Mouse (Mus musculus) heart, postnatal 14 days (tissue): ENCODE results near the gene Hspb8. TPM values are rescaled to one million over a fixed set of nuclear protein-coding genes. Genes with fewer than 3 reads are reported as not detected.
A peak's percentile ranks its signal among the peaks of the same experiment; 100 is the strongest.

ENCODE experiments used
- DNase-seq, 2 experiments: peaks; one replicate each; pipeline ENCODE4 v3.0.0; 2021 to 2022
- intact Hi-C: fragments of 180-260 bp; cut with DNase I; formaldehyde crosslinking; loops from one replicate; pipeline ENCODE4 v1.15.1; 2025
- long read RNA-seq, 2 experiments: library from polyadenylated mRNA; stranded (forward); transcript quantifications; one replicate each; pipeline ENCODE4 v2.0.0; 2021
- total RNA-seq, 2 experiments: library from RNA; stranded (reverse); gene quantifications; 2 replicates each; pipeline ENCODE4 v1.2.3; 2021

The Hspb8 gene
- 100 to 1,000 TPM; 234 to 252 TPM for total RNA-seq
- long read RNA-seq, experiment 1, transcript Hspb8-201 (3 exons, 1,816 nt), result major isoform, 718 of 728 reads
- long read RNA-seq, experiment 1, partial matches to known transcripts, result 0 of 728 reads
- long read RNA-seq, experiment 1, other reads (novel, unspliced or antisense), result 10 of 728 reads
- long read RNA-seq, experiment 2, transcript Hspb8-201 (3 exons, 1,816 nt), result major isoform, 535 of 537 reads
- long read RNA-seq, experiment 2, partial matches to known transcripts, result 0 of 537 reads
- long read RNA-seq, experiment 2, other reads (novel, unspliced or antisense), result 2 of 537 reads

DNA sequence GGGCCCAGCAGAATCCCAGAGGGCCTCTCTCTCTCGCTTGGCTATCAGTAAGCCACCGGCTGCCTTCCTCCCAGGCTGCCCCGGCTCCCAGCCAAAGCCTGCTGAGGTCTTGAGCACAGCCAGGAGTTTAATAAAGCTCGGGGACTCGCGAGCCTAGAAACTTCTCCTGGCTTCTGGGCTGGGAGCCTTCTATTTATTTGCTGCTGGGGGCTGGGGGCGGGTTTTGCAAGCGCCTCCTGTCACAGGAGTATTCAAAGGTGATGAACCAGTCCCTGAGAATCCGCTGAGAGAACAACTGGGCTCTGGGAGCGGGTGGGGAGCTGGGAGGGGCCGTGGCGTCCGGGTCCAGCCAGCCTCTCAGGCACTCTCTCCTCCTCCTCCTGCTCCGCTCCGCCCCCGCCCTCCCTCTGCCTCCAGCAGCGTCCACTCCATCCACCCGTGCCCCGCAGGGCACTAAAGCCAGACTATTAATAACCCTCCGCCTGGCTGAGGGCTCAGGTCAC is at the start of gene Hspb8:
TSS of gene Hspb8 (minus strand) at position 166 of the 503 bp plus-strand sequence.
- peak; percentile 83 to 87 for DNase-seq
- intact Hi-C loops, result loop anchor here (2.0 kb wide), 1 partner anchor 28 kb away; no protein-coding TSS in a partner anchor

DNA sequence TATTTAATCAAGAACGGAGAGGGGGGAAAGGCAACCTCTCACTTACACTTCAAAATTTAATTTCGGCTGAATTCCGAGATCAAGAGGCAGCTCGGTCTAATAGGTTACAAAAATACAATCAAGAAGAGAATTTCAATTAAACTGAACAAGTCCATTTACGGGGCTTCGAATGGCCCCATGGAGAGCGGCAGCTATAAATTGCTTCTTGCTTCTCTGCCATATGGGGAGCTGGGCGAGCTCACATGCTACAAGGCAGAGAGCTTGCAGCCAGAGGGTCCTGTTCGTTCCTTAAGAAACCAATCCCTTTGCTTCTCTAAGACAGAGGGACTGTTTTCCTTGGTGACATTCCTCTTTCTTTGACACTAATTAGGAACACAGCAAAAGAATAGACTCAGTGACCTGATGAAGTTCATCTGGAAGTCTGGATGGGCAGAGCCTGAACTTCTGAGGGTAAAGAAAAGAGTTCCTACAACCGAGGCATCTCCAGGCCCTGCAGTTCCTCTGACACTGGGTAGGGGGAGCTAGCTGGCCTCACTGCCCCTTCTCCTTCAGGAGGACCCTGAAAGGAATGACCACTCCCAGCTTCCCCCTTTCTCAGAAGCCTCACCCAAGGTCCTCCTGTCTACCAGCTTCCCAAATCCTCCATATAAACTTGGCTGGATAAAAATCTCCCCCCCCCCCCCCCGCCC is 38.8 kb upstream of the Hspb8 start:
- no peak for DNase-seq
- intact Hi-C loops, result no loop called here

DNA sequence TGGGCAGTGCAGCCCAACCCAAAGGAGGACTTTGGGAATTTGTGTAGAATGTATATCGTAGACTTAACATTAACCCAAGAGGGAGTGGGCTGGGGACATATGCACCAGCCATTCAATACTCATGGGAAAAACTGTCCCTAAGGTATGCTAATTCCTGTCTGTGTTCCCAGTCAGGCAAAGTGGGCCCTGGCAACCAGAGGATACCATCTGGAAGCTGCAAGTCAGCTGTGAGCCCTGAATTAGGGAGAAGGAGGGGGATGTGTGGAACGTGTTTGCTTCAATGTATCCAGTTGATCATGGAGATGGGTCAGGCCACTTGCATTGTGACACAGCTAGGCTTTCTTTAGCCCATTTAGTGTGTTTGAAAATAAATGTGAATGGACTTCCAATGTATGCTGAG is 37.3 kb upstream of the Hspb8 start:
- intact Hi-C loops, result no loop called here

DNA sequence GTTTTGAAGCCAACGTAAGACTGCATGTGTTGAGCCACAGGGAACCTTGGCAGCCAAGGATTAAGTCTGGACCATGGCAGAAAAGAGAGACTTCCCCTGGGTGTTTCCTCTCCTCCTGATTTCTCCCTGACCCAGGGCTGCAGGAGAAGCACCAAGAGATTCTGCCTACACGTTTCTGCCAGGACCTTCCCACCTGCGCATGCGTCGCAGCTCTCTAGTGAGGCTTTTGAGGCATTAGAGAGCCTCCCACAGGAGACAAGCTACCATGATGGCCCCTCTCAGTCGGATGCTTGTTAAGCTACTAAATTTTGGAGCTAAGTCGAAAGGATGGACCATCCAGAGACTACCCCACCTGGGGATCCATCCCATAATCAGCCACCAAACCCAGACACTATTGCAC is 35.1 kb upstream of the Hspb8 start:
- no peak for DNase-seq
- intact Hi-C loops, result no loop called here

More for the DNA sequence above, 37.3 kb upstream of the Hspb8 start:
- DNase-seq, result no peak

DNA sequence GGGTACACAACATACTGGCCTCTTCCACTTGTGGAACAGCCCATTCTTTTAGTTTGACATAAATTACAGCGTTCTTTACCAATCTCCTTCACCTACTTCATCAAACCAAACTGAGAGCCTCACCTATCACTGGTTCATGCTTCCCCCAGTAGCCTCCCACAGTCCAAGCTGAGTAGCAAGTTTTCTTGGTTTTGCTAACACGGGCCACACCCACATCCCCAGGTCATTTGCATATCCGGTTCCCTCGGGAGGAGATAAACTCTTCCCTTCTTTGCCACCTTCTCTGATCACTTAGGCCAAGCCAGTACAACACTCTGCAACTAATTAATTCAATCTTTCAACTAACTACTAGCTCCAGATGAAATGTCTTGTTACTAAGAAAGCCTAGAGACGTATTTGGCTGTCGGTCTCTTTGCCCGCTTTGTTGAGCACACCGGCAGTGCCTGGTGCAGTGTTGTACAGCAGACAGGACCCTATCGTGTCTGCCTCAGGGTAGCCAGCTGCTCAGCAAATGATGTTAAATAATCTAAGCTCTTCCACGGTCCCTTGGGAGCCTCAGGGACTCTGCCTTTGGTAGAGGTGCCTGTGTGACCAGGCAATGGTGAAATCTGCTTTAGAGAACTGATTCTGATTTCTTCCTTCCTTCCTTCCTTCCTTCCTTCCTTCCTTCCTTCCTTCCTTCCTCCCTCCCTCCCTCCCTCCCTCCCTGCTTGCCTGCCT is 34.3 kb upstream of the Hspb8 start:
- intact Hi-C loops, result no loop called here
- DNase-seq, result no peak

DNA sequence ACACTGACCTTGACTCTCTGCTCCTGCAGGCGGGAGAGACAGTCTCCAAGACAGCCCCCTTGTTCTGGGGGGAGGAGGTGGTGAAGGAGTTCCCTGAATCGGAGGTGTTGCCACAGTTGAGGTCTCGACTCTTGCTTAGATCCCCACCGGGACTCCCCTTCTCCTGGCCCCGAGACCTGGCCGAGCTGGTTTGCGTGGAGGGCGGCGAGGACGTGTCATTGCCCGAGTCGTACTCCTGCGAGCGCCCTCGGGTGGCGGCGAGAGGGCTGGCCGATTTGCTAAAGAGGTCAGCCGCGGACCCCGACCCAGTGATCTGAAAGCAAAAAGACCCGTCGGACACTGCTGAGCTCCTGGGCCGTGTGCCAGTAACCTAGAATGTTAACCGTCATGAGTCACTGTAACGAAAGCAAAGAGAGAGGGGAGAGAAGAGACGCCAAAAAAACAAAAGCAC is 30.8 kb upstream of the Hspb8 start:
- intact Hi-C loops, result loop anchor here (5.0 kb wide), 1 partner anchor 46 kb away; no protein-coding TSS in a partner anchor
- DNase-seq, result peak; percentile 73 to 81

DNA sequence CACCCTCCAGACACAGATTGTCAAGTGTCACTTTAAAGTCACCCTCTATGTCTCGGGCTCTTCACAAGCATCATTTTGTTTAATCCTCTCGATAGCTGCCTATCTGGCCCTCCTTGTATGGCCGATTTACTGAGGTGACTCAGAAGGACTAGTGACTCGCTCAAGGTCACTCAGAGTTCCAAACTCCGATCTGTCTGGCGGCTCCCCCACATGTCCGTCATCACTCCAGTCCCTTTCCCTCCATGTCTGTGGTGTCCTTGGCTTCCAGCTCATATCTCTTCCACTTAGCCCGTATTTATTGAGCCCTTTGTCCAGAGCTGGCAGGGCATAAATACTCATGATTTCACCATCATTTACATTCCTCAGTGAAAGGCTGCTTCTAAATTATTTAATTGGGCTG is 28.2 kb upstream of the Hspb8 start:
- peak in 1 of 2 experiments; percentile 42 for DNase-seq
- intact Hi-C loops, result loop anchor here (2.0 to 5.0 kb wide), 2 partner anchors 28 to 44 kb away; partner anchors contain the start of gene Hspb8

DNA sequence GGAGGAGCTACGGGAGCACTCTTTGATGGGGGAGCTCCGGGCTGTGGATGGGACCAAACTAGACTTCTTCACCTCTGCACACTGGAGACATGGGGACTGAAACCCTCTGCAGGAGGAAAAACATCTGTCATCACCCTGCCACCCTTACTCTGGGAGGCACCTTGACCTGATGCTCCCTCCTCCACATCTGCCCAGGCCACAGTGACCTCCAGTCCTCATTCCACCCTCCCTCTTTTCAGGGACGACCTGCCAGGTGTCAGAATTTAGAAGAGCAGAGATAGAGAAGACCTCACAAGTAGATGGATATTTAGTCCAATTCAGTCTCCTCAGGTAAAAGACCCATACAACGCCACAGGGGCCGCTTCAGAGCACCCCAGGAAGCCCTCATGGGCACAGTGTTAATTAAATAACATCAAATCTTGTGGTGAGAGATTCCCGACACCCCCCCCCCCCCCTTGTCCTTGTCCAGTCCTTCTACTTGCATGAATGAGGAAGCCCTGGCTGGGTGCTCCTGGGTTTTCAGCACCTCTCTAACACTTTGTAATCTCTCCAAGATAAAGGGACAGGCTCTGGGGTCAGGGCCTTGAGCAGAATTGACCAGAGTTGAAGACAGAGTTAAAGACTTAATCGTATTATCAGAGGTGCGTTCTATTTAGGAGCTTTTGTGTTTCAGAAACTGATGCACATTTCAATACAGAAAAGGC is 27.0 kb upstream of the Hspb8 start:
- peak in 1 of 2 experiments; percentile 51 for DNase-seq

DNA sequence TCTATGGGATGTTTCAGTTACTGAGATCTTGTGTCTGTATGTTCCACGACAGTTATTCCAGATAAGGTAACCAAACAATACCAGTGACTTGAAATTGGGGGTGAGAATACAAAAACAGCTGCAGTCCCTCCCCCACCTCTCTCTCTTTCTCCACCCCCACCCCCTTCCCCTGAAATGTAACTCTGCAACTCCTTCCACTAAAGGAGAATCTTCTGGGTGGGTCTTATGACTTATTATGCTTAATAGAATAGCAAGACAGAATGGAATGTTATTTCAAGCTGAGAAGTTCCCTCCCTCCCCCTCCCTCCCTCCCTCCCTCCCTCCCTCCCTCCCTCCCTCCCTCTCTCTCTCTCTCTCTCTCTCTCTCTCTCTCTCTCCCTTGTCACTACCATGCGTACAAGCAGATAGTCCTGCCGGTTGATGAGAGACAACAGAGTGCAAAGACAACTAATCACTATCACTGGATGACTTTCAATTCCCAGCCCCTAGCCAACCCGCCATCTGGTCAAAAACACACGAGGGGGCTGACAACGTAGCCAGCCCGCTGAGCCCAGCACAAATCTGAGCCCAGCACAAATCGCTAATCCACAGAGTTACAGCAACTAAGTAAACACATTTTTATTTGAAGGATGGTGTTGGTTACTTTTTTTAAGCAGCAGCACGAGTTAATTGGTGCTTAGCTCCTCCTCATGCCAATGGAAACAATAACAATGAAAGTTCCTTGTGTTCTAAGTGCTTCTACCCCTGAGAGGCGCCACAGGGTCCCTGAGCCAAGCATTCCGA is 25.9 kb upstream of the Hspb8 start:
- intact Hi-C loops, result no loop called here
- peak in 1 of 2 experiments; percentile 17 for DNase-seq

More for the DNA sequence above, 27.0 kb upstream of the Hspb8 start:
- intact Hi-C loops, result loop anchor here (2.0 to 5.0 kb wide), 2 partner anchors 27 to 42 kb away; partner anchors contain the start of gene Hspb8

DNA sequence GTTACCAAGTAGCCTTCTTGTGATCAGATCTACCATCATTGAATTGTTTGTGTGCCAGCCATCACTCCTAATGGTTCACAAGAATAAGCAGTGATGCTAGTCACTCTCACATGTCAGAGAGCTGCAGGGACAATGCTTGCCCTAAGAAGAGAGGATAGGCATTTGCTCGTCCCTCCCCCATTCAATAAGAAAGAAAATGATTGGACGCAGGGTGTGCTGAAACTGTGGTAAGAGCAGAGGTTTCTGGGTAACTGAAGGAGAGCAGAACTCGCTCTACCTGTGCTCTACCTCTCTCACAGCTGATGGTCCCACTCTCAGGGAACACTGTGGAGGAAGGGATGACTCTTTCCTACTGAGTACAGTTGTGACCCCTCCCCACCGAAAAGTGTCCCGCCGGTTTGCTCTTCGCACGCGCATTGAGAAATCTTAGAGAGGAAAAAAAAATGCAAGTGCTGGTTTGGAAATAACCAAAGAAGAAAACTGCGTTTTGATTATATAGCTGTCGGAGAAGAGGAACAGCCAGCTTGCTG is 25.2 kb upstream of the Hspb8 start:
- intact Hi-C loops, result no loop called here
- DNase-seq, result no peak

DNA sequence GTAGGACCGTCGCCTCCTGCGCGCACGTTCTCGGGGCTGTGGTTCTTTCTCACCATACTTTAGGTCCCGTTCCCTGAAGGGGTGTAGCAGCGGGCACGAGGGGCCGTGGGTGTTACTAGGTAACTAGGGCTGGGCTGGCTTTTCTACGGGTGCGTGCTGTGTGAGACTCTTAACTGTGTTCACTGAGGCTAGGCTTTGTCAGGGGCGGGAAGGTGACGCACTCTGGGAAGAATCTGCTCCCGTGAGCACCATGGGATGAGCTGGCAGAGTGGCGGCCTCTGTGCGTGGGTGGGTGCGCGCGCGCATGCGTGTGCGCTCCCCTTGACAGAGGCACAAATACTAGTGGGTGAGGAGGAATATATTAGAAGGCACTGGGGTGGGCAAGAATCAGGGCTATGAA is 23.9 kb upstream of the Hspb8 start:
- intact Hi-C loops, result no loop called here
- DNase-seq, result no peak

DNA sequence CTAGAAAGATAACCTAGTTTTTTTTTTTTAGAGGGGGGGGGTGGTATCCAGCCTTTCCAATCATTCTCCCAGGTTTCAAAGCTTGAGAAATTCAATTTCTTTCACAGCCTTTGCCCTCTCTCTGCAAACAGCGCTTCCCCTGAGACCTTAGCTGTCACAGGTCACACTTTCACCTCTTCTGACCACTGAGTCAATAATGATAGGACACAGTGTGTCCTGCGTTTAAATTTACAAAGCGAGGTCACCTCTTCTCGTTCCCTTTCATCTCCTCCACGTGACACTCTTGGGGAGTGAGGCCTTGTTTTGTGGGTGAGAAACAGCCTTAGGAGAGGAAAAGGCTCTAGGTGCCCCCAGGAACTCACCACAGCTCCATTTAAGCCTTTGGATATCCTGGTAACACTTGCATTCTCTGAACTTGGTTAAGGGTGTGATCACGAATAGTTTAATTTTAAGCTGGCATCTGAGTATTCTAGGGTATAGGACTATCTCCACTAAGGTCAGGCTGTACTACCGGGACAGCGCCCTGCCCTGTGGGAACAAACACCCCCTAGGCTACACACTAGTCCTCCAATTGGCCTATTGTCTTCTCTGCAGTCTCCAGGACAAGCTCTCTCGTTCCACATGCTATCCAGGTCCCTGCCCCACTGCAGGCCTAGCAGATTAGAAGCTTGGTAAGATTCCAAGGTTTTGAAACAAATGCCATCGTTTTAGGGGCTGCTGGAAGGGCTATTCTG is 23.1 kb upstream of the Hspb8 start:
- intact Hi-C loops, result no loop called here
- no peak for DNase-seq

DNA sequence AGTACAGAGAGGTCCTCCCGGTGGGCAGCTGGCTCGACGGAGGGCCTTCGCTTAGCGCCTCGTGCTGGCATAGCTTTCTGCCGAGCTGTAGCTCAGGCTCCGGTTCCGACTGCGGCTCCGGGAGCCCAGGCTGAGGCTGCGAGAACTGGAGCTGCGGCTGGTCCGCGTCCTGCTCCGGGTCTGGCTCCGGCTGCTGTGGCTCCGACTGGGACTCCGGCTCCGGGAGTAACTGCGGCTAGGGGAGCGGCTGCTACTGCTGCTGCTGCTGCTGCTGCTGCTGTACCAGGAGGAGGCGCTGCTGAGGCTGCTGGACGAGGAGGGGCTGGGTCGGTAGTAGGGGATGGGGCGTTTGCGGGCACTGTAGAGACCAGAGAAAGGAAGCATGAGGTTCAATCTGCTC is 21.9 kb upstream of the Hspb8 start:
- intact Hi-C loops, result no loop called here
- peak in 1 of 2 experiments; percentile 56 for DNase-seq

DNA sequence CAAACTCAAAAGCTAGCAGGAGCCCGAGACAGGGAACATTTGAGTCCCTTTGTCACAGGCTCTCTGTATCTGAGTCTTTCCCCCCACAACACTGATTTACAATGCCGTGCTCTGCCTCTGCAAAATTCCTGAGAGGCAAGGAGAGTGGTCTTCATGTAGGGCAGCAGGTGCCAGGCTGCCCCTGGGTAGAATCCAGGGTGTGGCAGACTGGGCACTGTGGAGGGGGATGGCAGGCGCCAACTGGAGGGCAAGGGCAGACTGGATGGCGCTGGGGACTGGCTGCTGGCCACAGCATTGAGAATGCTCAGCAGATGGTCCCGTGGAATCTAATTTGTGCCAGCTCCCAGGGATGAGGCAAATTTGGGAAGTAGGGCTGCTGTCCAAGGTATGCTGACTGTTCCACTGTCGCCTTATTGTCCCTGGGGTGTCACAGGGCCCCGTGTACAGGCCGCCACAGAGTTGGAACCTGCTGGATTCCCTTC is 20.8 kb upstream of the Hspb8 start:
- intact Hi-C loops, result no loop called here
- DNase-seq, result peak; percentile 45 to 71

DNA sequence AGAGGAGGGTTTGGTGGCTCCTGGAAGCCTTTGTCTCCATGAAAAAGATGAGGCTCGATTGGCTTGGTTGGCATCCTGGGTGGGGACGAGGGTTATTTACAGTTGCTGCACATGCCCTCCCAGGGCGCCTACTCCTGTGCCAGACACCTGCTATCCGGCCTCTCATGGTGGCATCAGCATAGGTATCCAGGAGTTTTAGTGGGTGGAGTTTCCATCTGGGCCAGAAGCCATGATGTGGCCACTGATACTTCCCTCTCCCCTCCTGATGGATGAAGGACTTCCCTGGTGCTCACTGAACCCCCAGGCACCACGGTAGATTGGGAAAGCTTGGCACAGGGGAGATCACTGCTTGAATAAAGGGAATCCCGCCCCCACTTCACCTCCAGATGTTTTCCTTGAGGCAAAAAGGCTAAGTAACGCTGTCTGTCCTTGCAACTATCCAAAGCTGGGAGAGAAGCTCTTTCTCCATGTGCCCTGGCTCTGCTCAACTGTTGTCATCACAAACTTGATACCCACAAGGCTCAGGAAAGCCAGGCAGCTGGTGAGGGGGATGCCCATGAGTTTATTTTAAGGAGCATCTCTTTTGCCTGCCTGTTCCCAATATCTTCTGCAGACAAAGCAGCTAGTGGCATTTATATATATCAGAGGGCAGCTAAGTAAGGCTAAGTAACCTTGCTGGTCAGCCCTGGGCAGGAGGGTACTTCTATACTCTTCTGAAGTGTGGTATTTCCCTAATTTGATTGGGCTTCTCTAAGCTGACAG is 20.2 kb upstream of the Hspb8 start:
- intact Hi-C loops, result no loop called here
- no peak for DNase-seq

DNA sequence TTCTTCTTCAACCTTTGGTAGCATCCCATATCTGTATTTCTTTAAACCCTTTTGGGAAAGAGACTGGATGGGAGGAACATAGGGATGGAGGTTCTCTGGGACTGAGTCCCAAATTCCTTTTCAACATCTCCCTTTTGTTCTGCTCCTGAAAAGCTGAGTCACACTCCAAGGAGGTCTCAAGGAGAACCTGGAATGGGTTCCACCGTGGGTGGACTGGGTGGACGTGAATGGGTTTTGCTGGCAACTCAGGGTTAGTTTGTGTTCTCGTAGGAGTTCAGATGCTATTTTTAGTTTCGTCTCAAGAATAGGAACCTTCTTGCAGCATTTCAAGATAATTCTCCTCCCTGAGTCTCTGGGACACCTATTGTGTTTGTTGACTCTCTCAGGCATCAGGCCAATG is 17.6 kb upstream of the Hspb8 start:
- intact Hi-C loops, result no loop called here

DNA sequence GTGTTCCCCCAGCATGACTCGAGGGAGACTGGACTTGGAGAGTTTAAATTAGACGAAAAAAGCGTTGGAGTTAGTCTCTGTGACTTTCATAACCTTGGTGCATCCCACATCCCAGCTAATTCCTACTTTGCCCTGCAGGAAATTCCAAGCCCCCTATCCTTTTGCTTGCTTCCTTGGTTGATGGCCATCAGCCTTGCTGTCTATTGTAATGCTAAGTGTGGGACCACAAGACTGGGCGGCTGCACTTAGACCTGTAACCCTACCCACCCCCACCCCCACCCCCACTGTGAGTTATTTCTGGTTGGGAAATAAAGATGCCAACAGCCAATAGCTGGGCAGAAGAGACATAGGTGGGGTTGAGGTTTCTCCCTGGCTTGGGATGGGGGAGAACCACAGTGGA is 15.7 kb upstream of the Hspb8 start:
- intact Hi-C loops, result no loop called here
- no peak for DNase-seq

More for the DNA sequence above, 17.6 kb upstream of the Hspb8 start:
- DNase-seq, result no peak

DNA sequence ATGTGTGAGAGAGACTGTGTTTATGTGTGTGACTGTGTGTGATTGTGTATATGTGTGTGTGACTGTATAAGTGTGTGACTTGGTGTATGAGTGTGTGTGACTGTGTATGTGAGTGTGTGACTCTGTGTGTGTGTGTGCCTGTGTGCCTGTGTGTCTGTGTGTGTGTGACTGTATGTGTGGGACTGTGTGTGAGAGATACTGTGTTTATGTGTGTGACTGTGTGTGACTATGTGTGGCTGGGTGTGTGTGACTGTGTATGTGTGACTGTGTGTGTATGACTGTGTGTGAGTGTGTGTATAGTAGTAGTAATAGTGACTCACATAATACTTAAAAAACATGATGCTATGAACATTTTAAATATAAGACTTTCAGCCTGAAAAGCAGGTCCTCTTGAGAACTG is 13.5 kb upstream of the Hspb8 start:
- no peak for DNase-seq
- intact Hi-C loops, result no loop called here
